Mouse (Mus musculus) heart, embryonic 15.5 days (tissue): ENCODE data around the gene 2610528J11Rik. TPM values are rescaled to one million over a fixed set of nuclear protein-coding genes. Genes with fewer than 3 reads are reported as not detected.
A peak's percentile ranks its signal among the peaks of the same experiment; 100 is the strongest.
"Not testable (repeated sequence)": the region's sequence is repeated elsewhere in the genome, so short reads cannot be mapped to it uniquely, and the experiment has no call there.

Source experiments
- ATAC-seq: fragments of 200-750 bp; cut with Nextera tagmentation; replicated peaks from 2 replicates; pipeline ENCODE4 v1.8.0; 2017; ENCODE audit warnings: low read depth, moderate TSS enrichment; ENCODE audit not compliant: insufficient number of reproducible peaks, insufficient read depth, low FRiP score
- H3K27ac ChIP-seq: fragments of 300-500 bp; sonication (generic); 2 replicates; pipeline ENCODE4 v1.5.1; 2015; ENCODE audit warnings: mild to moderate bottlenecking, inconsistent platforms
- H3K27me3 ChIP-seq: fragments of 300-500 bp; sonication (generic); 2 replicates; pipeline ENCODE4 v1.6.1; 2015; ENCODE audit warnings: inconsistent platforms
- H3K36me3 ChIP-seq: fragments of 300-500 bp; sonication (generic); 2 replicates; pipeline ENCODE4 v1.6.1; 2015; ENCODE audit warnings: mild to moderate bottlenecking, inconsistent platforms
- H3K4me1 ChIP-seq: fragments of 300-500 bp; sonication (generic); replicated peaks from 2 replicates; pipeline ENCODE4 v1.6.1; 2015; ENCODE audit warnings: inconsistent platforms
- H3K4me2 ChIP-seq: fragments of 300-500 bp; sonication (generic); 2 replicates; pipeline ENCODE4 v1.6.1; 2015; ENCODE audit warnings: inconsistent platforms, mild to moderate bottlenecking, moderate library complexity
- H3K4me3 ChIP-seq: fragments of 300-500 bp; sonication (generic); 2 replicates; pipeline ENCODE4 v1.5.1; 2015; ENCODE audit warnings: mild to moderate bottlenecking, inconsistent platforms
- H3K9ac ChIP-seq: fragments of 300-500 bp; sonication (generic); 2 replicates; pipeline ENCODE4 v1.6.1; 2015; ENCODE audit warnings: mild to moderate bottlenecking, inconsistent platforms
- H3K9me3 ChIP-seq: fragments of 300-500 bp; sonication (generic); replicated peaks from 2 replicates; pipeline ENCODE4 v1.6.1; 2016; ENCODE audit warnings: inconsistent platforms
- WGBS: fragments of 180-500 bp; shearing (Covaris S2); methylation state at CpG from one replicate; pipeline ENCODE4 v1.1.7; 2015; ENCODE audit warnings: mixed read lengths; 5-methylcytosine and 5-hydroxymethylcytosine counted together
- polyA plus RNA-seq: library from polyadenylated mRNA; unstranded; fragments of >200 nt; fragmentation: Nextera tagmentation; extraction: Ambion mirVana; gene quantifications from 2 replicates; pipeline ENCODE4 v1.2.1, GENCODE M21; 2015

The 2610528J11Rik gene
- polyA plus RNA-seq, 1 experiment from 2014 or later = 0.48 TPM

GRCm38 (mm10) chr4:118542510-118543157 is 15.8 kb downstream of the 2610528J11Rik start:
- ATAC-seq = no peak
- H3K4me1 ChIP-seq = peaks cover 12% of the 10 kb centered on the region
- H3K27ac ChIP-seq = no peak overlapping the region
- peak overlapping the region; percentile 74 for H3K4me2 ChIP-seq
- no peaks in the 10 kb centered on the region for H3K36me3 ChIP-seq
- H3K9me3 ChIP-seq = no peaks in the 10 kb centered on the region
- peak overlapping the region; percentile 46; the same call in 1 of the 2 replicates for H3K4me3 ChIP-seq
- H3K27me3 ChIP-seq = peaks cover 18% of the 10 kb centered on the region
- WGBS = 44% methylated on average over 9 of the region's 9 CpGs
- H3K9ac ChIP-seq = no peak overlapping the region

DNA sequence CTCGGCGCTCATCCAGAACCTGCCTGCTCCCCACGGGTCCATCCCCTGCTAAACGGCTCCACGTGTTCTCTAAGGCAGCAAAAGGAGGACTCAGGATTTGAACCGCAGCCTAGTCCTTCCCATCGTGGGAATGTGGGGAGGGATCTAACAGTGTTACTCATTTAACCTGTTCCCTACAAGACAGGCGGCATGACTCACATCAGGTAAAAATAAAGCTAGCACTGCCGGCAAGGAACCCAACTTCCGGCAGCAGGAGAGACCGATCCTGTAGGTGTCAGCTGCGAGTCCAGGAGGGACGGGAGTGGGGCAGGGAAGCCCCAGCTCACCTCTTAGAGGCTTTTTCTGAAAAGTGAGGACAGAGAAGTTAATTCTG is 16.3 kb downstream of the 2610528J11Rik start:
- ATAC-seq = no peak
- no peaks in the 10 kb centered on the region for H3K9me3 ChIP-seq
- 6% methylated on average over 13 of the region's 13 CpGs for WGBS
- no peak overlapping the region for H3K27ac ChIP-seq
- H3K27me3 ChIP-seq = peaks cover 18% of the 10 kb centered on the region
- H3K9ac ChIP-seq = no peak overlapping the region
- H3K4me3 ChIP-seq = peak overlapping the region; percentile 46
- peak overlapping the region; percentile 74 for H3K4me2 ChIP-seq
- H3K36me3 ChIP-seq = no peaks in the 10 kb centered on the region
- H3K4me1 ChIP-seq = peaks cover 12% of the 10 kb centered on the region

DNA sequence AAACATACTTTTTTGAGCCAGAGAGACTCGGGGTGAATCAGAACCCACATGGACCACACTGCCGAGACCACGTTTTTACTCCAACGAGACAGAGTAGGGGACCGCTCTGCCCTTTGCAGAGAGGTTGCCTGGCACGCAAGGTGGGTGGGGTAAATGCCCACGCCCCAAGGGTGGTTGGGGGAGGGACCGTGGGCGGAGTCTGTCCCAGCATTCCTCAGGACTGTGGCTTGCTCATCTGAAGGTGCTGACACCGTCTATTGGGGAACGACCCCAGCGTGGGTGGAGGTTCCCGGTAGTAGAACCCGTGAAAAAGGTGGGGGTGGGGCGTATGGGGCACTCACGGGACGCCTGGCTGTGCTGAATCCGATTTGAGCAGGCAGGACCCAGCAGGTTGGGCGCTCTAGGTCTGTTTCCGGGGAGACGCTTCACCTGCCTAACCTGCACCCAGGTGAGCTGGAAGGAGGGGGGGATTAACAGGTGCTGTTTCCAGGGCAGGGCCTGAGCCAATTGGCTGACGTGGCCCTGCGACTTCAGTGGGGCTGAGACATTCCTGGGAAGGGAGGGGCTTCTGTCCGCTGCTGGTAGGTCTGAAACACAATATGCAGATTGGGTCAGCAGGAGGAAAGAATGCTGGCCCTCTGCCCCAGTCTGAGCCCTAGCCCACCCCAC is 16.9 kb downstream of the 2610528J11Rik start, which contains the start of gene Tmem125:
Tmem125 (minus strand) TSS at position 453 of the 669 bp plus-strand sequence.
- 2% methylated on average over 24 of the region's 24 CpGs for WGBS
- Histone ChIP-seq H3K27ac (no peak within 1 kb of the TSS), H3K9me3 (no peaks in the 10 kb centered on the region), H3K4me2 (peak within 1 kb of the TSS; percentile 74), H3K4me3 (peak within 1 kb of the TSS; percentile 46), H3K36me3 (no peaks in the 10 kb centered on the region), H3K9ac (peak within 1 kb of the TSS; percentile 11; the same call in 1 of the 2 replicates), H3K27me3 (peaks cover 18% of the 10 kb centered on the region), H3K4me1 (peaks cover 12% of the 10 kb centered on the region)
- peak; percentile 74 for ATAC-seq

DNA sequence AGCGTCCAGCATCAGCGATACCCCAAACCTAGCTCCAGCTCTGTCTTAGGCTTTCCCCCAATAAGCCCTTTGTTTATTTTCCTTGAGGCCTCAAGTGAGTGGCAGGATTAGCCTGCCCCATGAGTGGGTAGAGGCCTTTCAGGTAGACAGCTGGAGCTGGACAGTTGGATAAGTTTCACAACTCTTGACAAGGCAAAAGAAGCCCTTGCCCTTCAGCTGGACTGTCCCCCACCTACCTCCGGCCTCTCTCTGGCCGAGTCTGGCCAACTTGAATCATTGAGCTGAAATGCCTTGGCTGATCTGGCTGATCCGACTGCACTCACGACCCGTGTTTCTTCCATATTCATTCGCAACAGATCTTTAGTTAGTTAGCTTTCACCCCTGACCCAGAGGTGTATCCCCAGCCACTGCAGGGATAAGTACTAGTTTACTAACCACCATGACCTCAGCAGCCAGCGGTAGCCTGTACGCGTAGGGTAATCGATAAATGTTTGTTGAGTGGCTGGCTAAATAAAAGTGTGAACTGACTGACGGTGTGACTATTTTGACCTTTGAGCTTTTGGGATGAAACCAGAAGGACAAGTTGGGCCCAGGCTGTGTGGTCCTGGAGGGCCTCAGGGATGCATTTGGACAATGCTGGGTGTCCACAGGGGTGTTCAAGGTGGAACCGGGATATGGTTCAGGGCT is 17.8 kb downstream of the 2610528J11Rik start:
- Histone ChIP-seq H3K36me3 (no peaks in the 10 kb centered on the region), H3K9ac (no peak overlapping the region), H3K4me3 (peak overlapping the region; percentile 46; the same call in 1 of the 2 replicates), H3K27ac (no peak overlapping the region), H3K9me3 (no peaks in the 10 kb centered on the region), H3K27me3 (peaks cover 15% of the 10 kb centered on the region), H3K4me2 (peak overlapping the region; percentile 74), H3K4me1 (peaks cover 12% of the 10 kb centered on the region)
- WGBS = 76% methylated on average over 14 of the region's 14 CpGs
- no peak for ATAC-seq

DNA sequence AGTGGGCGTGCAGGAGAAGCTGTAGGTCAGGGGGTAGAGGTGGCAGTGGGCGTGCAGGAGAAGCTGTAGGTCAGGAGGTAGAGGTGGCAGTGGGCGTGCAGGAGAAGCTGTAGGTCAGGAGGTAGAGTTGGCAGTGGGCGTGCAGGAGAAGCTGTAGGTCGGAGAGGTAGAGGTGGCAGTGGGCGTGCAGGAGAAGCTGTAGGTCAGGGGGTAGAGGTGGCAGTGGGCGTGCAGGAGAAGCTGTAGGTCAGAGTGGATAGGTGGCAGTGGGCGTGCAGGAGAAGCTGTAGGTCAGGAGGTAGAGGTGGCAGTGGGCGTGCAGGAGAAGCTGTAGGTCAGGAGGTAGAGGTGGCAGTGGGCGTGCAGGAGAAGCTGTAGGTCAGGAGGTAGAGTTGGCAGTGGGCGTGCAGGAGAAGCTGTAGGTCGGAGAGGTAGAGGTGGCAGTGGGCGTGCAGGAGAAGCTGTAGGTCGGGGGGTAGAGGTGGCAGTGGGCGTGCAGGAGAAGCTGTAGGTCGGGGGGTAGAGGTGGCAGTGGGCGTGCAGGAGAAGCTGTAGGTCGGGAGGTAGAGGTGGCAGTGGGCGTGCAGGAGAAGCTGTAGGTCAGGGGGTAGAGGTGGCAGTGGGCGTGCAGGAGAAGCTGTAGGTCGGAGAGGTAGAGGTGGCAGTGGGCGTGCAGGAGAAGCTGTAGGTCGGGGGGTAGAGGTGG is 20.8 kb downstream of the 2610528J11Rik start:
- H3K36me3 ChIP-seq = not testable (repeated sequence)

DNA sequence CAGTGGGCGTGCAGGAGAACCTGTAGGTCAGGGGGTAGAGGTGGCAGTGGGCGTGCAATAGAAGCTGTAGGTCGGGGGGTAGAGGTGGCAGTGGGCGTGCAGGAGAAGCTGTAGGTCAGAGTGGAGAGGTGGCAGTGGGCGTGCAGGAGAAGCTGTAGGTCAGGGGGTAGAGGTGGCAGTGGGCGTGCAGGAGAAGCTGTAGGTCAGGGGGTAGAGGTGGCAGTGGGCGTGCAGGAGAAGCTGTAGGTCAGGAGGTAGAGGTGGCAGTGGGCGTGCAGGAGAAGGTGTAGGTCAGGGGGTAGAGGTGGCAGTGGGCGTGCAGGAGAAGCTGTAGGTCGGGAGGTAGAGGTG is 21.3 kb downstream of the 2610528J11Rik start:
- H3K9ac ChIP-seq, H3K4me3 ChIP-seq, H3K27ac ChIP-seq, H3K36me3 ChIP-seq, H3K4me1 ChIP-seq, H3K27me3 ChIP-seq, H3K9me3 ChIP-seq, H3K4me2 ChIP-seq, ATAC-seq: not testable (repeated sequence)
- 80% methylated on average over 10 of the region's 10 CpGs for WGBS

More for the DNA sequence above, 20.8 kb downstream of the 2610528J11Rik start:
- H3K9ac ChIP-seq, H3K27ac ChIP-seq, H3K4me3 ChIP-seq, H3K27me3 ChIP-seq, H3K9me3 ChIP-seq, H3K4me2 ChIP-seq, ATAC-seq: not testable (repeated sequence)
- WGBS = 85% methylated on average over 23 of the region's 23 CpGs
- peaks cover 12% of the 10 kb centered on the region for H3K4me1 ChIP-seq

DNA sequence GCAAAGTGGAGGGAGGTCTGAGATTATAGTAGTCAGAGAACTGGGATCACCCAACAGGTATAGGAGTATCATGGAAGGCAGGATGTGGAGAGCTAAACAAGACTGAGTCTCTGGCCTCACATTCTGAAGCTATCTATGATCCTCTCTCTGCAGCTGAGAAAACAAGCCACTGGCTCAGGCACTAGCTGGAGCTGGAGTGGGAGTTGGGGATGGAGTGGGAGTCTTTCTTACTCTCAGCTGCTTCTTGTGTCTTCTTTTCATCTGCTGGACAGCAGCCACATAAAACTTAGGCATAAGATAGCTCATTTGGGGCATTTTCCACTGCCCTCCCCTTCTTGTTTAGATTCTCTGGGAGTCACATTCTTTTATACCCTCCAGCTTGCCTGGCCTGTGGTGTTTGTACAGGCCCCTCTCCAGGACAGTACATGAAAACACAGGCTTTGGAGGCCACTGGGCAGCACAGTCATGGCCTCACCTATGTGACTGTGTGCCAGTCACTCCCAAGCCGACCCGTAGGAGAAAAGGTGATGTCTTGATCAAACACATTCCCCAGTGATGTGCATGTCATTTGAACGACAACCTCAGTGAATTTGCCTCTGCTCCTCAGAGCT is 26.3 kb downstream of the 2610528J11Rik start:
- H3K27me3 ChIP-seq = 0 out of 2 replicates have a peak, but pooled peaks cover 5% of the 10 kb centered on the region
- ATAC-seq = no peak; the same call in 1 of the 2 replicates
- 57% methylated on average over 3 of the region's 3 CpGs for WGBS
- H3K4me1 ChIP-seq = no peaks in the 10 kb centered on the region
- no peaks in the 10 kb centered on the region for H3K36me3 ChIP-seq
- H3K4me2 ChIP-seq = no peak overlapping the region
- H3K9ac ChIP-seq = no peak overlapping the region
- no peaks in the 10 kb centered on the region for H3K9me3 ChIP-seq
- H3K27ac ChIP-seq = no peak overlapping the region
- no peak overlapping the region for H3K4me3 ChIP-seq

DNA sequence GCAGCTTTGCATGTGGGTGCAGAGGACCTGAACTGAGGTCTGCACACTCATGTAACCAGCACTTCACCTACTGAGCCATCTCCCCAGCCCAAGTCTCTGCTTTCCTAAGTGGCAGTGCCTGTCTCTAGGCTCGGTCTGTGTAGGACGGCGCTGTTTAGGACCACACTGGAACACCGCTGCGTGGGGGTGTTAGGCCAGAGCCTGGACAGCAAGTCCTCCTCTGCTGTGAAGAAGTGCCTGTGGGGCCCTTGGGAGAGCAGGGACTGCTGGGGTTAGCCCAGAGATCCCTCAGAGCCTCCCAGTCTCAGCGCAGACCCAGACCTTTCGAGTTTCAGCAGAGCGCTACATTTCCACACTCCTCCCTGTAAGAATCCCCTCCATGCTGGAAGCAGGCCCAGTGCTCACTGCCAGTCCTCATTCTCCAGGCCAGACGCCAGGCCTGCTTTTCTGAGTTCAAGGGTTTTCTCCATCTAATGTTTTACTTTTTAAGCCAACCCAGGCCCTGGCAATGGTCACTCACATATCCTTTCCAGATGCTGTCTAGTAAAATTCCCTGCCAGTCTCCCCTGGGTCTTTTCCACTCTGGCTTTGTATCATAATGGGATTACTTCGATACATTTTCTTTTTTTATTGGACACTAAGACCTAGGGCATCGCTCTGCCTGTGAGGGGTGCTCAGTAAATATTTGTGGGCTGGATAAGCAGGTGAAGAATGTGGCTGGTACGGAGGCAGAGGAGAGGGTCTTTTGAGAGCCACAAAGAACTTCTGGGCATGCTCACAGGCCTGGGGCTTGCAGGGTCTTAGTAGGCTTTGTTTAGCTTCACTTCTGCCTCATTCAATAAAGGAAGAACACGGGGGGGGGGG is 37.5 kb downstream of the 2610528J11Rik start:
- H3K4me1 ChIP-seq = no peaks in the 10 kb centered on the region
- H3K9ac ChIP-seq = no peak overlapping the region
- H3K27me3 ChIP-seq = peaks cover 14% of the 10 kb centered on the region; the same call in 1 of the 2 replicates
- H3K4me2 ChIP-seq = no peak overlapping the region
- no peaks in the 10 kb centered on the region for H3K36me3 ChIP-seq
- WGBS = 72% methylated on average over 13 of the region's 13 CpGs
- H3K27ac ChIP-seq = no peak overlapping the region
- no peaks in the 10 kb centered on the region for H3K9me3 ChIP-seq
- H3K4me3 ChIP-seq = no peak overlapping the region
- ATAC-seq = peak; percentile 23; the same call in 1 of the 2 replicates

DNA sequence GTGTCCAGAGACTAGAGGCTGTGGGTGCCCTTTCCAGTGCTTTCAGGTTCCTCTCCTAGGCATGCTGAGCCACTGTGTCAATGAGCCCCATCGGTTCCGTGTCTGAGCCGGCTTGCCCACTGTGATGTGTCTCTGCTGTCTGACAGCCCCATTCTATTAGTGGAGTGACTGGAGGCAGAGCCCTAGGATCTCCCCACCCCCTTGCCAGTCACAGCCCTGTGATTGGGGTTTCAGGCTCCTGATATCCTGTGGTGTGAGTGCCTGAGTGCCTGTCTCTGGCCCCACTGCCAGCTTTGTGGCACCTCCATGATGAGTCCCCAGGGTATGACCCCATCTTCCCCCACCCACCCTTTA is 38.1 kb downstream of the 2610528J11Rik start:
- Histone ChIP-seq H3K4me1 (no peaks in the 10 kb centered on the region), H3K4me3 (no peak overlapping the region), H3K27me3 (peaks cover 20% of the 10 kb centered on the region), H3K9me3 (no peaks in the 10 kb centered on the region), H3K27ac (no peak overlapping the region), H3K4me2 (no peak overlapping the region), H3K36me3 (no peaks in the 10 kb centered on the region), H3K9ac (no peak overlapping the region)
- WGBS = 52% methylated on average over 3 of the region's 3 CpGs
- no peak for ATAC-seq

DNA sequence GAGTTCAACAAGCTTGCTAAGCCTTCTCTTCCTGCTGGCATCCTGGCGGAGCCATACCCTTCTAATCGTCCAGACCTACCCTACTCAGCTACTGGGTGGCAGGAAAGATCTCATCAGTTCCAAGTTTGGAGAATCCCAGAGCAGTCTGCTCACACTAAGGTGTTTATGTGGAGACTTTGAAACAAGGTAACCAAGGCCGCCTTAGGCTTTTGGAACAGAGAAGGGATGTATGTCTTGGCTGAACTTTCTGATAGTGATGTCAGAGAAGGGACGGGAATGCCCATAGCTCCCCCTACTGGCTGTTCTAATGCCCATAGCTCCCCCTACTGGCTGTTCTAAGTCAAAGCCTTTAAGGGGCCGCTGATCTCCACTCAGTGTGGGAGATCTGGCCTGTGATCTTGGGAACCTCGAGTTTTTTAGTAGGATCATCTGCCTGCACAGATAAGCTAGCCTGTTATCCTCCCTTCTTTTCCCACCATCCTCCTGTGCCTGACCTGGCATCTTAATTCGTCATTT is 39.4 kb downstream of the 2610528J11Rik start:
- Histone ChIP-seq H3K4me1 (no peaks in the 10 kb centered on the region), H3K9me3 (no peaks in the 10 kb centered on the region), H3K4me3 (no peak overlapping the region), H3K4me2 (no peak overlapping the region), H3K36me3 (no peaks in the 10 kb centered on the region), H3K27me3 (peaks cover 30% of the 10 kb centered on the region), H3K27ac (no peak overlapping the region), H3K9ac (no peak overlapping the region)
- no peak for ATAC-seq
- WGBS = 28% methylated on average over 7 of the region's 7 CpGs
